Mouse (Mus musculus): ENCODE measurements around the gene Ttc9c. TPM values are rescaled to one million over a fixed set of nuclear protein-coding genes. Genes with fewer than 3 reads are reported as not detected.

The Ttc9c gene
- polyA plus RNA-seq, 1 experiment from 2014 or later, result 34.0 TPM

GRCm38 (mm10) chr19:8773409-8773808, 45.7 kb downstream of the Ttc9c start:
- 53% methylated on average over 6 of the region's 6 CpGs for WGBS (ENCODE audit: insufficient replicate concordance)
- no peak for ATAC-seq (replicated peaks; ENCODE audit: insufficient number of reproducible peaks, low FRiP score, low TSS enrichment)
- Histone ChIP-seq H3K4me3 (ENCODE audit: low read depth, low read length) (peak overlapping the region; percentile 87), H3K27me3 (ENCODE audit: control insufficient read depth, insufficient read depth, low read length) (no peaks in the 10 kb centered on the region), H3K9me3 (replicated peaks; ENCODE audit: control insufficient read depth, low read length) (no peaks in the 10 kb centered on the region), H3K27ac (ENCODE audit: low read depth, low read length) (peak overlapping the region; percentile 99), H3K4me2 (peak overlapping the region; percentile 99), H3K36me3 (ENCODE audit: control insufficient read depth, insufficient read depth, low read length) (peaks cover 14% of the 10 kb centered on the region; the same call in 1 of the 2 replicates), H3K4me1 (ENCODE audit: control insufficient read depth, insufficient read depth, low read length) (peaks cover 17% of the 10 kb centered on the region), H3K9ac (ENCODE audit: low read depth, low read length) (peak overlapping the region; percentile 96)

GRCm38 (mm10) chr19:8772996-8773395, 46.1 kb downstream of the Ttc9c start:
- Histone ChIP-seq H3K36me3 (ENCODE audit: control insufficient read depth, insufficient read depth, low read length) (peaks cover 16% of the 10 kb centered on the region; the same call in 1 of the 2 replicates), H3K4me3 (ENCODE audit: low read depth, low read length) (peak overlapping the region; percentile 87), H3K27me3 (ENCODE audit: control insufficient read depth, insufficient read depth, low read length) (no peaks in the 10 kb centered on the region), H3K9me3 (replicated peaks; ENCODE audit: control insufficient read depth, low read length) (no peaks in the 10 kb centered on the region), H3K4me2 (peak overlapping the region; percentile 99), H3K9ac (ENCODE audit: low read depth, low read length) (peak overlapping the region; percentile 96; the same call in 1 of the 2 replicates), H3K4me1 (ENCODE audit: control insufficient read depth, insufficient read depth, low read length) (peaks cover 17% of the 10 kb centered on the region), H3K27ac (ENCODE audit: low read depth, low read length) (peak overlapping the region; percentile 99; the same call in 1 of the 2 replicates)
- WGBS (ENCODE audit: insufficient replicate concordance), result 66% methylated on average over 5 of the region's 5 CpGs
- no peak for ATAC-seq (replicated peaks; ENCODE audit: insufficient number of reproducible peaks, low FRiP score, low TSS enrichment)

GRCm38 (mm10) chr19:8770567-8771270, 48.4 kb downstream of the Ttc9c start, which contains the start of gene Tmem223:
Tmem223 (plus strand) TSS chr19:8770996.
- H3K36me3 ChIP-seq (ENCODE audit: control insufficient read depth, insufficient read depth, low read length), result peaks cover 35% of the 10 kb centered on the region
- peak within 1 kb of the TSS; percentile 82 for H3K4me2 ChIP-seq
- ATAC-seq (replicated peaks; ENCODE audit: insufficient number of reproducible peaks, low FRiP score, low TSS enrichment), result peak; percentile 28; the same call in 1 of the 2 replicates
- peak within 1 kb of the TSS; percentile 89 for H3K27ac ChIP-seq (ENCODE audit: low read depth, low read length)
- H3K9me3 ChIP-seq (replicated peaks; ENCODE audit: control insufficient read depth, low read length), result no peaks in the 10 kb centered on the region
- H3K27me3 ChIP-seq (ENCODE audit: control insufficient read depth, insufficient read depth, low read length), result no peaks in the 10 kb centered on the region
- peaks cover 17% of the 10 kb centered on the region for H3K4me1 ChIP-seq (ENCODE audit: control insufficient read depth, insufficient read depth, low read length)
- peak within 1 kb of the TSS; percentile 87 for H3K4me3 ChIP-seq (ENCODE audit: low read depth, low read length)
- peak within 1 kb of the TSS; percentile 98 for H3K9ac ChIP-seq (ENCODE audit: low read depth, low read length)
- WGBS (ENCODE audit: insufficient replicate concordance), result 19% methylated on average over 29 of the region's 29 CpGs

GRCm38 (mm10) chr19:8765562-8765961, 53.6 kb downstream of the Ttc9c start:
- no peaks in the 10 kb centered on the region for H3K9me3 ChIP-seq (replicated peaks; ENCODE audit: control insufficient read depth, low read length)
- no peak overlapping the region for H3K4me3 ChIP-seq (ENCODE audit: low read depth, low read length)
- no peak for ATAC-seq (replicated peaks; ENCODE audit: insufficient number of reproducible peaks, low FRiP score, low TSS enrichment)
- H3K27me3 ChIP-seq (ENCODE audit: control insufficient read depth, insufficient read depth, low read length), result no peaks in the 10 kb centered on the region
- no peak overlapping the region for H3K9ac ChIP-seq (ENCODE audit: low read depth, low read length)
- no peak overlapping the region for H3K27ac ChIP-seq (ENCODE audit: low read depth, low read length)
- WGBS (ENCODE audit: insufficient replicate concordance), result 95% methylated on average over 9 of the region's 9 CpGs
- no peaks in the 10 kb centered on the region; the same call in 1 of the 2 replicates for H3K4me1 ChIP-seq (ENCODE audit: control insufficient read depth, insufficient read depth, low read length)
- H3K36me3 ChIP-seq (ENCODE audit: control insufficient read depth, insufficient read depth, low read length), result peaks cover 57% of the 10 kb centered on the region
- no peak overlapping the region for H3K4me2 ChIP-seq

GRCm38 (mm10) chr19:8763276-8763675, 55.9 kb downstream of the Ttc9c start:
- H3K4me1 ChIP-seq (ENCODE audit: control insufficient read depth, insufficient read depth, low read length), result peaks cover 5% of the 10 kb centered on the region; the same call in 1 of the 2 replicates
- 87% methylated on average over 4 of the region's 4 CpGs for WGBS (ENCODE audit: insufficient replicate concordance)
- ATAC-seq (replicated peaks; ENCODE audit: insufficient number of reproducible peaks, low FRiP score, low TSS enrichment), result no peak
- no peaks in the 10 kb centered on the region for H3K27me3 ChIP-seq (ENCODE audit: control insufficient read depth, insufficient read depth, low read length)
- no peak overlapping the region for H3K4me3 ChIP-seq (ENCODE audit: low read depth, low read length)
- H3K9ac ChIP-seq (ENCODE audit: low read depth, low read length), result no peak overlapping the region
- peaks cover 51% of the 10 kb centered on the region for H3K36me3 ChIP-seq (ENCODE audit: control insufficient read depth, insufficient read depth, low read length)
- no peaks in the 10 kb centered on the region for H3K9me3 ChIP-seq (replicated peaks; ENCODE audit: control insufficient read depth, low read length)
- no peak overlapping the region for H3K4me2 ChIP-seq
- H3K27ac ChIP-seq (ENCODE audit: low read depth, low read length), result no peak overlapping the region

- 87% methylated on average over 2 of the region's 2 CpGs for WGBS (ENCODE audit: insufficient replicate concordance)
- peaks cover 28% of the 10 kb centered on the region for H3K36me3 ChIP-seq (ENCODE audit: control insufficient read depth, insufficient read depth, low read length)
- no peak overlapping the region for H3K4me3 ChIP-seq (ENCODE audit: low read depth, low read length)
- no peaks in the 10 kb centered on the region for H3K9me3 ChIP-seq (replicated peaks; ENCODE audit: control insufficient read depth, low read length)
- H3K27ac ChIP-seq (ENCODE audit: low read depth, low read length), result no peak overlapping the region
- H3K4me2 ChIP-seq, result no peak overlapping the region
- ATAC-seq (replicated peaks; ENCODE audit: insufficient number of reproducible peaks, low FRiP score, low TSS enrichment), result no peak
- no peak overlapping the region for H3K9ac ChIP-seq (ENCODE audit: low read depth, low read length)
- H3K27me3 ChIP-seq (ENCODE audit: control insufficient read depth, insufficient read depth, low read length), result no peaks in the 10 kb centered on the region
- peaks cover 12% of the 10 kb centered on the region; the same call in 1 of the 2 replicates for H3K4me1 ChIP-seq (ENCODE audit: control insufficient read depth, insufficient read depth, low read length)
These were observed 58.4 kb downstream of the Ttc9c start for GRCm38 (mm10) chr19:8760757-8761156.

Other genes starting within 250 kb of the Ttc9c start
- 0.07 TPM in 1 of 2 replicates, not detected in the other for gene Slc22a8, start 228.1 kb downstream of the Ttc9c start, polyA plus RNA-seq (2014; fragmentation: Nextera tagmentation; extraction: Ambion mirVana)
- not detected in 2 replicates for gene Slc22a6, start 201.3 kb downstream of the Ttc9c start, polyA plus RNA-seq (2014; fragmentation: Nextera tagmentation; extraction: Ambion mirVana)
- gene Chrm1, start 155.5 kb downstream of the Ttc9c start, polyA plus RNA-seq (2014; fragmentation: Nextera tagmentation; extraction: Ambion mirVana), result 0.06 TPM in 1 of 2 replicates, not detected in the other
- 82.6 and 87.8 TPM in 2 replicates for gene Slc3a2, start 96.0 kb downstream of the Ttc9c start, polyA plus RNA-seq (2014; fragmentation: Nextera tagmentation; extraction: Ambion mirVana)
- gene Wdr74, start 83.5 kb downstream of the Ttc9c start, polyA plus RNA-seq (2014; fragmentation: Nextera tagmentation; extraction: Ambion mirVana), result 56.4 and 58.8 TPM in 2 replicates
- 0.99 and 2.2 TPM in 2 replicates for gene 1700092M07Rik, start 78.6 kb downstream of the Ttc9c start, polyA plus RNA-seq (2014; fragmentation: Nextera tagmentation; extraction: Ambion mirVana)
- 82.2 and 85.1 TPM in 2 replicates for gene Stx5a, start 77.9 kb downstream of the Ttc9c start, polyA plus RNA-seq (2014; fragmentation: Nextera tagmentation; extraction: Ambion mirVana)
- gene Nxf1, start 62.3 kb downstream of the Ttc9c start, polyA plus RNA-seq (2014; fragmentation: Nextera tagmentation; extraction: Ambion mirVana), result 126 and 138 TPM in 2 replicates
- gene Tmem223, start 48.3 kb downstream of the Ttc9c start, polyA plus RNA-seq (2014; fragmentation: Nextera tagmentation; extraction: Ambion mirVana), result 146 and 150 TPM in 2 replicates
- gene Tmem179b, start 44.9 kb downstream of the Ttc9c start, polyA plus RNA-seq (2014; fragmentation: Nextera tagmentation; extraction: Ambion mirVana), result 63.9 and 69.9 TPM in 2 replicates
- 12.8 and 14.3 TPM in 2 replicates for gene Taf6l, start 32.9 kb downstream of the Ttc9c start, polyA plus RNA-seq (2014; fragmentation: Nextera tagmentation; extraction: Ambion mirVana)
- gene Polr2g, start 20.8 kb downstream of the Ttc9c start, polyA plus RNA-seq (2014; fragmentation: Nextera tagmentation; extraction: Ambion mirVana), result 138 and 155 TPM in 2 replicates
- gene Zbtb3, start 16.8 kb downstream of the Ttc9c start, polyA plus RNA-seq (2014; fragmentation: Nextera tagmentation; extraction: Ambion mirVana), result 3.9 and 5.2 TPM in 2 replicates
- gene Hnrnpul2, start 677 bp upstream of the Ttc9c start, polyA plus RNA-seq (2014; fragmentation: Nextera tagmentation; extraction: Ambion mirVana), result 4.6 and 6.1 TPM in 2 replicates
- not detected in 2 replicates for gene AC129217.1, start 10.4 kb upstream of the Ttc9c start, polyA plus RNA-seq (2014; fragmentation: Nextera tagmentation; extraction: Ambion mirVana)
- 37.9 and 41.7 TPM in 2 replicates for gene Bscl2, start 18.1 kb upstream of the Ttc9c start, polyA plus RNA-seq (2014; fragmentation: Nextera tagmentation; extraction: Ambion mirVana)
- gene Gng3, start 19.9 kb upstream of the Ttc9c start, polyA plus RNA-seq (2014; fragmentation: Nextera tagmentation; extraction: Ambion mirVana), result 3.5 and 4.2 TPM in 2 replicates
- gene Lrrn4cl, start 31.4 kb upstream of the Ttc9c start, polyA plus RNA-seq (2014; fragmentation: Nextera tagmentation; extraction: Ambion mirVana), result 0.33 and 0.44 TPM in 2 replicates
- 141 and 143 TPM in 2 replicates for gene Ubxn1, start 52.2 kb upstream of the Ttc9c start, polyA plus RNA-seq (2014; fragmentation: Nextera tagmentation; extraction: Ambion mirVana)
- 53.5 and 59.0 TPM in 2 replicates for gene Uqcc3, start 61.6 kb upstream of the Ttc9c start, polyA plus RNA-seq (2014; fragmentation: Nextera tagmentation; extraction: Ambion mirVana)
- 60.1 and 72.4 TPM in 2 replicates for gene Lbhd1, start 64.4 kb upstream of the Ttc9c start, polyA plus RNA-seq (2014; fragmentation: Nextera tagmentation; extraction: Ambion mirVana)
- not detected in 2 replicates for gene Gm49403, start 64.6 kb upstream of the Ttc9c start, polyA plus RNA-seq (2014; fragmentation: Nextera tagmentation; extraction: Ambion mirVana)
- 77.5 and 86.8 TPM in 2 replicates for gene 1810009A15Rik, start 69.5 kb upstream of the Ttc9c start, polyA plus RNA-seq (2014; fragmentation: Nextera tagmentation; extraction: Ambion mirVana)
- gene Gm49416, start 69.6 kb upstream of the Ttc9c start, polyA plus RNA-seq (2014; fragmentation: Nextera tagmentation; extraction: Ambion mirVana), result not detected in 2 replicates
- 19.2 and 24.6 TPM in 2 replicates for gene Ints5, start 73.7 kb upstream of the Ttc9c start, polyA plus RNA-seq (2014; fragmentation: Nextera tagmentation; extraction: Ambion mirVana)
- 66.6 and 81.4 TPM in 2 replicates for gene Ganab, start 78.7 kb upstream of the Ttc9c start, polyA plus RNA-seq (2014; fragmentation: Nextera tagmentation; extraction: Ambion mirVana)
- gene B3gat3, start 101.0 kb upstream of the Ttc9c start, polyA plus RNA-seq (2014; fragmentation: Nextera tagmentation; extraction: Ambion mirVana), result 33.2 and 35.9 TPM in 2 replicates
- 1.2 and 1.7 TPM in 2 replicates for gene Rom1, start 110.0 kb upstream of the Ttc9c start, polyA plus RNA-seq (2014; fragmentation: Nextera tagmentation; extraction: Ambion mirVana)
- gene Eml3, start 110.2 kb upstream of the Ttc9c start, polyA plus RNA-seq (2014; fragmentation: Nextera tagmentation; extraction: Ambion mirVana), result 8.1 and 8.5 TPM in 2 replicates
- gene Mta2, start 122.5 kb upstream of the Ttc9c start, polyA plus RNA-seq (2014; fragmentation: Nextera tagmentation; extraction: Ambion mirVana), result 30.0 and 39.9 TPM in 2 replicates
- gene Tut1, start 134.5 kb upstream of the Ttc9c start, polyA plus RNA-seq (2014; fragmentation: Nextera tagmentation; extraction: Ambion mirVana), result 17.1 and 19.8 TPM in 2 replicates
- gene Eef1g, start 147.7 kb upstream of the Ttc9c start, polyA plus RNA-seq (2014; fragmentation: Nextera tagmentation; extraction: Ambion mirVana), result 344 TPM in 2 replicates
- gene Ahnak, start 170.0 kb upstream of the Ttc9c start, polyA plus RNA-seq (2014; fragmentation: Nextera tagmentation; extraction: Ambion mirVana), result 15.1 and 17.4 TPM in 2 replicates

Measured in heart, embryonic 11.5 days (tissue).